Mouse (Mus musculus): ENCODE data around the gene Parvb. TPM values are rescaled to one million over a fixed set of nuclear protein-coding genes. Genes with fewer than 3 reads are reported as not detected.
A peak's percentile ranks its signal among the peaks of the same experiment; 100 is the strongest.
"Not testable (repeated sequence)": the region's sequence is repeated elsewhere in the genome, so short reads cannot be mapped to it uniquely, and the experiment has no call there.

Parvb gene
- total RNA-seq, 2 experiments from 2014 or later, result 165 to 174 TPM

GRCm38 (mm10) chr15:84282206-84283085, 50.6 kb downstream of the Parvb start:
- no peak for DNase-seq
- intact Hi-C loops (cut with DNase I), result no loop called here

- intact Hi-C loops (cut with DNase I), result no loop called here
- DNase-seq, result peak; percentile 40 to 58
These were observed 52.2 kb downstream of the Parvb start for GRCm38 (mm10) chr15:84284059-84284458.

GRCm38 (mm10) chr15:84285453-84285852, 53.6 kb downstream of the Parvb start:
- intact Hi-C loops (cut with DNase I), result no loop called here

DNA sequence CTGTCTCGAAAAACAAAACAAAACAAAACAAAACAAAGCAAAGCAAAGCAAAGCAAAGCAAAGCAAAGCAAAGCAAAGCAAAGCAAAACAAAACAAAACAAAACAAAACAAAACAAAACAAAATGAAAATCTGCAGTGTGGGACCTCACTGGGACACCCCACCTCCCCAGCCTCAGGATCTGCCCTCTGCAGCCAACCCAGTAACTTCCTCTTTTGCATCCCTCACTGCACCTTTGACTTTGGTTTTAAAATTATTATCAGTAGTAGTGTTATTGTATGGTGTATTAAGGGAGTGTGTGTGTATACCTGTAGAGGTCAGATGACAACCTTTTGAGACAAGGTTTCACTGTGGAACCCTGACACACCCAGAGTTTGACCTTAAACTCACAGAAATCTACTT, 57.1 kb downstream of the Parvb start:
- intact Hi-C loops (cut with DNase I); DNase-seq: not testable (repeated sequence)

More at GRCm38 (mm10) chr15:84285453-84285852, 53.6 kb downstream of the Parvb start:
- DNase-seq, result no peak

GRCm38 (mm10) chr15:84291097-84291496, 59.3 kb downstream of the Parvb start:
- DNase-seq, result no peak
- intact Hi-C loops (cut with DNase I), result no loop called here

DNA sequence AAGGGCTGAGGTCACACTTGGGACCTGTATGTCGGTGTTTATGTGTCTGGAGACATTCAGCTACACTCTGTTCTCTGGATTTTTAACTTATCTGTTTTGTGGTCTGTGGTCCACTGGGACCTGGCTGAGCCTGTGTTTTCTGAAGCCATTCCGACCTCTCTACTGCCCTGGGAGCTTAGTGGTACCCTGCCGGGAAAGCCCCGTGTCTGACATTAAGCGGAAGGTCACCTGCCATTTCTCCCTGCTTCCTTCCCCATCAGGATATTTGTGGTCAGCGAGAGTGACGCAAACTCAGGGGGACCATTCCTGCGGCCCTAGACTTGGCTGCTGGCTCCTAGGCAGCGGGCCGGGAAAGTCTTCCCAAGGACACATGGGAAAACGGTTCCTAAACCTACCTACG, 61.7 kb downstream of the Parvb start:
- intact Hi-C loops (cut with DNase I), result no loop called here
- no peak for DNase-seq

- no peak for DNase-seq
- intact Hi-C loops (cut with DNase I), result no loop called here
These were observed 62.5 kb downstream of the Parvb start for GRCm38 (mm10) chr15:84294391-84294790.

- intact Hi-C loops (cut with DNase I), result no loop called here
- DNase-seq, result no peak
These were observed 63.4 kb downstream of the Parvb start for GRCm38 (mm10) chr15:84295225-84295624.

GRCm38 (mm10) chr15:84297454-84297853, 65.6 kb downstream of the Parvb start:
- intact Hi-C loops (cut with DNase I), result no loop called here
- DNase-seq, result no peak

- DNase-seq, result no peak
- intact Hi-C loops (cut with DNase I), result no loop called here
These were observed 67.0 kb downstream of the Parvb start for GRCm38 (mm10) chr15:84298804-84299370.

DNA sequence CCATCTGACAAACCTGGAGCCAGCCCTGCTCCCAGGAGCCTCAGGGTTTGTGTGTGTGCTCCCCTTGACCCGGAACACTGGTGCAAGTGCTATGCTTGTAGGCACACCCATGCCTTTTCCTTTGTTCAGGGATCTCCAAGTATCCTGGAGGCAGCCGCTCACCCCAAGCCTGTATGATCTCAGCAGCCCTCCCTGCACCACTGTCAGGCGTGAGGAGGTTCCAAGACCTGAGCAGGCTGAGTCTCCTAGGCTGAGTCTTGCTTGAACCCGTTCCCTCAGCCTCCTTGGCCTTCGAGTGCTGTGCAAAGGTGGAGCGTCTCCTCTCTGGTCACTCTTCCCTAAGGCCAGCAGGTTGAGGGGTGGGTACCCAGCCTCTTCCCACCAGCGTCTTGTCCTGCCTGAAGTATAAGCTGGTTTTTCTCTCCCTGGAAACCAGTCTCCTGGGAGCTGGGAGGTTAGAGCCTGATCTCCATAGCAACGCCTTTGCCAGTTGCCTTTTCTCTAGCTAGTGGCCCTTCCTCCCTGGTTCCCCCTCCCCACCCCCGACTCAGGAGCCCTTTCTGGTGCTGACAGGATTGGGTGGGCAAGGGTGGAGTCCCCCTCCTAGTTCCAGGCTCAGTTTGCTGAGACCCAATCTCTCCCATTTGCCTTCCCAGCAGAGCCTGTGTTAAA, 68.0 kb downstream of the Parvb start:
- DNase-seq, result no peak

DNA sequence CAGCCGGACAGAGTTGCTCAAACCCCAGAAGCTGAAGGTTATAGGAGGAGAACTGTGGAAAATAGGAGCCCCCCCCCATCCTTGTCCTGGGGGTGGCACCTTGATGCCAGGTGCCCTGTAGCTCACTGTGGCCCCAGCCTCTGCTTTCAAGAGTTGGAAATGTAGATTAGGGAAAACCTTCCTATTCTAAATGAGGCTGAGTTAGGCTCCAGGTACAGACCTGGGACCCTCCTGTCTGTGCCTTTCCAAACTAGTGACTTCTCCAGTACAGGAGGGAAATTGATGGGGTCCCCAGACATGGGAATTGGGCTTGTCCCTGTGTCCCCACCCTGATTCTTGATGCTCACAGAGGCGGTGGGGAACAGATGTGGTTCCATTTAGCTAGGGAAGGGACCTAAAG, 68.7 kb downstream of the Parvb start:
- no peak for DNase-seq
- intact Hi-C loops (cut with DNase I), result no loop called here

More for the DNA sequence above, 68.0 kb downstream of the Parvb start:
- intact Hi-C loops (cut with DNase I), result no loop called here

DNA sequence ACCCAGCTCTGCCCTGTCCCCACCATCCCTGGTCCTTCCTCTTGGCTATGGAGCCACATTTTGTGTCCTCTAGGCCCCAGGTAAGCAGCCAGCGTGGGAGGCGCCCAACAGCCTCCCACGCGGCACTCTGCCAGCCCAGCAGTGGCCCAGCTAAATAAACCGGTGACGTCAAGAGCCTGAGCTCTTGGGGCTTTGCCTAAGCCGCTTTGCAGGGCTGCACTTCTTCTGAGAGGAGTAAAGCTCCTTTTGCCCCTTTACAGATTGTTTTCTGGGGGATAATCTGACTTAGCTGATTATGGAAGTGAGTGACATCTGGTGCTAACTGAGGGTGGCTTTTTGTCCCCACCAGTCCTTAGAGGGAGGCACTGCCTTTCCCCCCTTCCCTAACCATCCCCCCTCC, 69.2 kb downstream of the Parvb start:
- intact Hi-C loops (cut with DNase I), result no loop called here
- peak; percentile 74 to 76 for DNase-seq

GRCm38 (mm10) chr15:84301641-84302420, 70.0 kb downstream of the Parvb start:
- intact Hi-C loops (cut with DNase I), result no loop called here

DNA sequence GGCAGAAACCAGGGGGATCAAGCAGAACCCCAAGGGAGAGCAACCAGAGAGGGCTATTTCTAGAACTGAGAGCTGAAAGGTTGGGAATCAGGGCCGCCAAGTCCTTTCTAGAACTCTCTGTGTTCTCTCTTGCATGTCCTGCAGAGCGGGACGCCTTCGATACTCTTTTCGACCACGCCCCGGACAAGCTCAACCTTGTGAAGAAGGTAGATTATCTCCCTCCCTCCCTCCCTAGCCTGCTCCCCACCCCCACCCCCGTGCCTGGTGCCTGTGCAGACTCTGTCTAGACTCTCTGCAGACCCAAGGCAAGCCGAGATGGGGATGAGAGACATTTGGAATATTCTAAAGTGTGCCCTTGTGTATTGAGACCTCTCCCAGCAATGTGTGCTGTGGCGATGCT, 71.4 kb downstream of the Parvb start:
- no peak for DNase-seq
- intact Hi-C loops (cut with DNase I), result no loop called here

More at GRCm38 (mm10) chr15:84301641-84302420, 70.0 kb downstream of the Parvb start:
- DNase-seq, result no peak

- intact Hi-C loops (cut with DNase I), result no loop called here
- DNase-seq, result no peak
These were observed 73.5 kb downstream of the Parvb start for GRCm38 (mm10) chr15:84305333-84305732.

DNA sequence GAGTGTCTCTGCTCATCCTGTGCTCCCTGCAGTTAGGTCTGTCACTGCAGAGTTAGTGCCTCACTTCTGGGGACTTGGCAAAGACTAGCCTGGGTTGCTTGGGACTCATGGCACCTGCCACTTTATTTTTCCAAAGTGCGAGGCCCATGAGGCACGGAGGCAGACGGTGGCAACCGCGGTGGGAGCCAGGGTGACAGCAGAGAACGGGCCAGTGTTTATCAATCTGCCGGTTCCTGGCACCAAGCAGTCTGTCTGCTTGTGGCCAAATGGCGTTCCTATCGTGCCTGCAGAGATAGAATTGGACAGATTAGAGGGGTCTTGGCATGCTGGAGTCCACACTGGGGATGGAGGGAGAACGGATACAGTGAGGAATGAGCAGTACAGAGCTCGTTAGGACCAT, 78.4 kb downstream of the Parvb start:
- intact Hi-C loops (cut with DNase I), result no loop called here
- peak; percentile 45 to 53 for DNase-seq

GRCm38 (mm10) chr15:84311295-84312085, 79.6 kb downstream of the Parvb start:
- DNase-seq, result peak in 1 of 2 experiments; percentile 42
- intact Hi-C loops (cut with DNase I), result no loop called here

- DNase-seq, result no peak
These were observed 81.2 kb downstream of the Parvb start for GRCm38 (mm10) chr15:84312878-84313565.

More at GRCm38 (mm10) chr15:84312878-84313565, 81.2 kb downstream of the Parvb start:
- intact Hi-C loops (cut with DNase I), result no loop called here

All from heart, postnatal 10 days (tissue).